Mouse (Mus musculus) C2C12 (cell line): ENCODE measurements at regions not wholly inside any gene's neighbourhood (a gene's known extent, or its start where the extent isn't known, plus 50 kb on each side); places are given as distances from the start of the nearest gene placed in this dataset.
"Not testable (repeated sequence)": the region's sequence is repeated elsewhere in the genome, so short reads cannot be mapped to it uniquely, and the experiment has no call there.

Source experiments
- H3K27me3 ChIP-seq: one replicate; pipeline ENCODE4 v1.6.1; 2011; ENCODE audit not compliant: control insufficient read depth, insufficient read depth, insufficient read length
- H3K36me3 ChIP-seq: one replicate; pipeline ENCODE4 v1.6.1; 2011; ENCODE audit not compliant: control insufficient read depth, insufficient read depth
- H3K4me3 ChIP-seq: one replicate; pipeline ENCODE4 v1.5.1; 2011; ENCODE audit warnings: mild to moderate bottlenecking, control low read depth; ENCODE audit not compliant: poor library complexity, insufficient read depth, severe bottlenecking
- H3K79me2 ChIP-seq: one replicate; pipeline ENCODE4 v1.6.1; 2011; ENCODE audit not compliant: control insufficient read depth, insufficient read depth
- H3K79me3 ChIP-seq: one replicate; pipeline ENCODE4 v1.6.1; 2011; ENCODE audit warnings: low read depth, control low read depth
- H3ac ChIP-seq: one replicate; pipeline ENCODE3; 2011; ENCODE audit warnings: low read depth; ENCODE audit not compliant: control insufficient read depth, insufficient read length
- CEBPB ChIP-seq: IDR thresholded peaks from one replicate; pipeline ENCODE4 v1.6.1; 2011; ENCODE audit warnings: low read depth, mild to moderate bottlenecking, control low read depth, moderate library complexity
- CTCF ChIP-seq: IDR thresholded peaks from one replicate; pipeline ENCODE4 v1.5.1; 2011; ENCODE audit not compliant: control insufficient read depth, insufficient read depth, insufficient read length
- FOSL1 ChIP-seq: IDR thresholded peaks from one replicate; pipeline ENCODE4 v1.8.0; 2011; ENCODE audit warnings: mild to moderate bottlenecking, low read length; ENCODE audit not compliant: poor library complexity, insufficient read depth, severe bottlenecking
- MAX ChIP-seq: IDR thresholded peaks from one replicate; pipeline ENCODE4 v1.6.1; 2011; ENCODE audit warnings: mild to moderate bottlenecking, control low read depth
- MYOD1 ChIP-seq: IDR thresholded peaks from one replicate; pipeline ENCODE4 v1.6.1; 2011; ENCODE audit warnings: low read depth; ENCODE audit not compliant: control insufficient read depth, insufficient read length
- MYOG ChIP-seq: IDR thresholded peaks from one replicate; pipeline ENCODE4 v1.6.1; 2011; ENCODE audit not compliant: control insufficient read depth, insufficient read length; ENCODE audit errors: extremely low read depth
- USF1 ChIP-seq: IDR thresholded peaks from one replicate; pipeline ENCODE4 v1.6.1; 2011; ENCODE audit warnings: low read depth, mild to moderate bottlenecking, control low read depth, moderate library complexity

- no peaks in the 10 kb centered on the region for H3K79me2 ChIP-seq
- H3K27me3 ChIP-seq, result no peaks in the 10 kb centered on the region
- no peak overlapping the region for H3ac ChIP-seq
- TF ChIP-seq MAX (no peak), CEBPB (no peak)
- H3K36me3 ChIP-seq, result no peaks in the 10 kb centered on the region
- no peaks in the 10 kb centered on the region for H3K79me3 ChIP-seq
- H3K4me3 ChIP-seq, result no peak overlapping the region
Measured at GRCm38 (mm10) chr4:29820141-29820540, 1007.2 kb downstream of the Epha7 start.

GRCm38 (mm10) chr4:29830727-29831126 lies 1017.8 kb downstream of the Epha7 start:
- H3K27me3 ChIP-seq, H3K36me3 ChIP-seq, H3K79me2 ChIP-seq, H3K4me3 ChIP-seq, H3K79me3 ChIP-seq, H3ac ChIP-seq: not testable (repeated sequence)
- peak; percentile 67 for TF ChIP-seq MYOD1

GRCm38 (mm10) chr4:29832774-29833173 lies 1019.8 kb downstream of the Epha7 start:
- TF ChIP-seq MYOD1, result no peak
- no peak for TF ChIP-seq CEBPB
- TF ChIP-seq CTCF, result no peak
- no peak for TF ChIP-seq MYOG
- TF ChIP-seq MAX, result no peak
- no peak for TF ChIP-seq FOSL1
- no peaks in the 10 kb centered on the region for H3K27me3 ChIP-seq
- H3ac ChIP-seq, result no peak overlapping the region
- H3K79me2 ChIP-seq, result no peaks in the 10 kb centered on the region
- H3K36me3 ChIP-seq, result no peaks in the 10 kb centered on the region
- no peak overlapping the region for H3K4me3 ChIP-seq
- H3K79me3 ChIP-seq, result no peaks in the 10 kb centered on the region

GRCm38 (mm10) chr4:29856616-29857015 lies 1043.7 kb downstream of the Epha7 start:
- H3K36me3 ChIP-seq, result no peaks in the 10 kb centered on the region
- no peaks in the 10 kb centered on the region for H3K79me3 ChIP-seq
- no peak overlapping the region for H3ac ChIP-seq
- TF ChIP-seq CEBPB, result no peak
- no peak for TF ChIP-seq FOSL1
- no peak for TF ChIP-seq MYOG
- TF ChIP-seq CTCF, result no peak
- no peak for TF ChIP-seq MAX
- TF ChIP-seq MYOD1, result no peak
- TF ChIP-seq USF1, result no peak
- H3K4me3 ChIP-seq, result no peak overlapping the region
- H3K79me2 ChIP-seq, result no peaks in the 10 kb centered on the region
- H3K27me3 ChIP-seq, result no peaks in the 10 kb centered on the region
